Mouse (Mus musculus): ENCODE results near the gene Pax8. TPM values are rescaled to one million over a fixed set of nuclear protein-coding genes. Genes with fewer than 3 reads are reported as not detected.

Pax8 gene
- total and polyA plus RNA-seq, 3 experiments = 0.27 TPM; not detected in 2

- H3K36me3 ChIP-seq (replicated peaks) = no peaks in the 10 kb centered on the region
- DNase-seq (ENCODE audit: low spot score) (no peak), ATAC-seq (ENCODE audit: extremely low read depth, insufficient number of reproducible peaks, low FRiP score, poor library complexity, severe bottlenecking) (no peak)
- peaks cover 8% of the 10 kb centered on the region; the same call in 1 of the 2 replicates for H3K27me3 ChIP-seq (ENCODE audit: insufficient read depth, low read length)
- H3K4me1 ChIP-seq (ENCODE audit: insufficient read depth, low read depth, low read length) = no peaks in the 10 kb centered on the region
- no peak overlapping the region for H3K4me3 ChIP-seq (ENCODE audit: low read depth, low read length)
- TF ChIP-seq TAL1 (conservative IDR thresholded peaks at IDR 0.05; ENCODE audit: low read depth, low read length) (no peak), POLR2AphosphoS5 (IDR thresholded peaks at IDR 0.05; ENCODE audit: insufficient replicate concordance, low read depth, low read length) (no peak), GATA2 (IDR thresholded peaks at IDR 0.05; ENCODE audit: borderline replicate concordance, low read depth, low read length) (no peak)
- no peaks in the 10 kb centered on the region for H3K9me3 ChIP-seq (replicated peaks)
Observed at GRCm38 (mm10) chr2:24469102-24469501, 6.3 kb downstream of the Pax8 start.

DNA sequence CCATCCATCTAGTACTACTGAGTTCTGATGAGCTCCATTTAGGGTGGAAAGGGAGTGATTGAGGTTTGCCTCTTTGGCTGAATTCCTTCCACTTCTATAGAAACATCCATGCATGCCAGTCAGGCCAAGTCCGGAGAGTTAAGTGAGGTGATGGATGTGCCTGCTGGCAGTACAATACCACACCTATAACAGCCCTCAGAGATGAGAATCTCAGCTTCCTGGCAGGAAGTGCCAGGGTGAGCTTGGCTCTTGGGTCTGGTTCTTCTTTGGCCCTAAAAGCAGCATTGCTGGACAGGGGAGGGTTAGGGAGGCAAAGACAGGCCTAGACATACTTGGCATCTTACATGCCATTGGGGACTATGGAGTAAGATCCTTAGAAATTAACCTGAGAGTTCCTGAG, 7.0 kb downstream of the Pax8 start:
- H3K4me3 ChIP-seq (ENCODE audit: low read depth, low read length) = no peak overlapping the region
- no peak for TF ChIP-seq POLR2AphosphoS5 (IDR thresholded peaks at IDR 0.05; ENCODE audit: insufficient replicate concordance, low read depth, low read length)
- H3K36me3 ChIP-seq (replicated peaks) = no peaks in the 10 kb centered on the region
- no peaks in the 10 kb centered on the region for H3K9me3 ChIP-seq (replicated peaks)
- DNase-seq (ENCODE audit: low spot score) (no peak), ATAC-seq (ENCODE audit: extremely low read depth, insufficient number of reproducible peaks, low FRiP score, poor library complexity, severe bottlenecking) (no peak)
- H3K4me1 ChIP-seq (ENCODE audit: insufficient read depth, low read depth, low read length) = no peaks in the 10 kb centered on the region
- H3K27me3 ChIP-seq (ENCODE audit: insufficient read depth, low read length) = peaks cover 2% of the 10 kb centered on the region; the same call in 1 of the 2 replicates

GRCm38 (mm10) chr2:24467156-24467555, 8.2 kb downstream of the Pax8 start:
- Histone ChIP-seq H3K36me3 (replicated peaks) (no peaks in the 10 kb centered on the region), H3K4me3 (ENCODE audit: low read depth, low read length) (no peak overlapping the region), H3K27me3 (ENCODE audit: insufficient read depth, low read length) (peaks cover 2% of the 10 kb centered on the region; the same call in 1 of the 2 replicates), H3K4me1 (ENCODE audit: insufficient read depth, low read depth, low read length) (no peaks in the 10 kb centered on the region), H3K9me3 (replicated peaks) (no peaks in the 10 kb centered on the region)
- ATAC-seq (ENCODE audit: extremely low read depth, insufficient number of reproducible peaks, low FRiP score, poor library complexity, severe bottlenecking) (no peak), DNase-seq (ENCODE audit: low spot score) (no peak)
- TF ChIP-seq GATA1 (IDR thresholded peaks at IDR 0.05; ENCODE audit: borderline replicate concordance, low read length) = no peak
- no peak for TF ChIP-seq POLR2AphosphoS5 (IDR thresholded peaks at IDR 0.05; ENCODE audit: insufficient replicate concordance, low read depth, low read length)
- TF ChIP-seq GATA2 (IDR thresholded peaks at IDR 0.05; ENCODE audit: borderline replicate concordance, low read depth, low read length) = no peak
- TF ChIP-seq CTCF (IDR thresholded peaks at IDR 0.05; ENCODE audit: low read depth, low read length) = no peak
- TF ChIP-seq TAL1 (conservative IDR thresholded peaks at IDR 0.05; ENCODE audit: low read depth, low read length) = no peak

GRCm38 (mm10) chr2:24460808-24461127, 14.6 kb downstream of the Pax8 start:
- no peak for ATAC-seq (ENCODE audit: extremely low read depth, insufficient number of reproducible peaks, low FRiP score, poor library complexity, severe bottlenecking)

GRCm38 (mm10) chr2:24460112-24460807, 15.1 kb downstream of the Pax8 start:
- Histone ChIP-seq H3K36me3 (replicated peaks) (no peaks in the 10 kb centered on the region), H3K9me3 (replicated peaks) (no peaks in the 10 kb centered on the region), H3K4me3 (ENCODE audit: low read depth, low read length) (no peak overlapping the region), H3K27me3 (ENCODE audit: insufficient read depth, low read length) (peaks cover 2% of the 10 kb centered on the region; the same call in 1 of the 2 replicates), H3K4me1 (ENCODE audit: insufficient read depth, low read depth, low read length) (no peaks in the 10 kb centered on the region)
- no peak for ATAC-seq (ENCODE audit: extremely low read depth, insufficient number of reproducible peaks, low FRiP score, poor library complexity, severe bottlenecking)
- DNase-seq (ENCODE audit: low spot score) = no peak
- no peak for TF ChIP-seq GATA2 (IDR thresholded peaks at IDR 0.05; ENCODE audit: borderline replicate concordance, low read depth, low read length)
- TF ChIP-seq POLR2AphosphoS5 (IDR thresholded peaks at IDR 0.05; ENCODE audit: insufficient replicate concordance, low read depth, low read length) = no peak
- no peak for TF ChIP-seq GATA1 (IDR thresholded peaks at IDR 0.05; ENCODE audit: borderline replicate concordance, low read length)
- no peak for TF ChIP-seq TAL1 (conservative IDR thresholded peaks at IDR 0.05; ENCODE audit: low read depth, low read length)
- TF ChIP-seq CTCF (IDR thresholded peaks at IDR 0.05; ENCODE audit: low read depth, low read length) = no peak

More at GRCm38 (mm10) chr2:24460808-24461127, 14.6 kb downstream of the Pax8 start:
- Histone ChIP-seq H3K27me3 (ENCODE audit: insufficient read depth, low read length) (peaks cover 2% of the 10 kb centered on the region; the same call in 1 of the 2 replicates), H3K9me3 (replicated peaks) (no peaks in the 10 kb centered on the region), H3K36me3 (replicated peaks) (no peaks in the 10 kb centered on the region), H3K4me3 (ENCODE audit: low read depth, low read length) (no peak overlapping the region), H3K4me1 (ENCODE audit: insufficient read depth, low read depth, low read length) (no peaks in the 10 kb centered on the region)
- DNase-seq (ENCODE audit: low spot score) = no peak
- TF ChIP-seq GATA2 (IDR thresholded peaks at IDR 0.05; ENCODE audit: borderline replicate concordance, low read depth, low read length) (no peak), TAL1 (conservative IDR thresholded peaks at IDR 0.05; ENCODE audit: low read depth, low read length) (no peak), GATA1 (IDR thresholded peaks at IDR 0.05; ENCODE audit: borderline replicate concordance, low read length) (no peak), POLR2AphosphoS5 (IDR thresholded peaks at IDR 0.05; ENCODE audit: insufficient replicate concordance, low read depth, low read length) (no peak), CTCF (IDR thresholded peaks at IDR 0.05; ENCODE audit: low read depth, low read length) (no peak)

DNA sequence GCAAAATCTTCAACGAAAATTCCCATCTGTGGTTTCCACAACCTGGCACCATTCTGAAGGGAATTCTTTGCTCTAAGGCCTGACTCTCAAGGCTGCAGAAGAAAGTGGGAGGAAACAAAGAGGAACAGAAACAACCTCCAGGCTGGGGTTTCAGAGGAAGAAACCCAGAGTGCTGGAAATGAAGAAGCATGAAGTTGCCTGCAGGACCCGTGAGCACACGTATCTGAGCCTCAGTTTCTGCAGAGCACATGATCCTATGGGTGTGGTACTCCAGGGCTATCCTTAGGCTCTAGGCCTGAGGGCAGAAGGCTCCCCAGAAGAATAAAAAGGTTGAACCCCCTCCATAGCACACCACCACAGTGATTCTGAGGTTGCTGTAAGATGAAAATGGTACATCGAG, 18.6 kb downstream of the Pax8 start:
- ATAC-seq (ENCODE audit: extremely low read depth, insufficient number of reproducible peaks, low FRiP score, poor library complexity, severe bottlenecking) (no peak), DNase-seq (ENCODE audit: low spot score) (no peak)
- H3K9me3 ChIP-seq (replicated peaks) = no peaks in the 10 kb centered on the region
- no peak overlapping the region for H3K4me3 ChIP-seq (ENCODE audit: low read depth, low read length)
- TF ChIP-seq POLR2AphosphoS5 (IDR thresholded peaks at IDR 0.05; ENCODE audit: insufficient replicate concordance, low read depth, low read length) = no peak
- no peak for TF ChIP-seq GATA2 (IDR thresholded peaks at IDR 0.05; ENCODE audit: borderline replicate concordance, low read depth, low read length)
- no peak for TF ChIP-seq CTCF (IDR thresholded peaks at IDR 0.05; ENCODE audit: low read depth, low read length)
- no peak for TF ChIP-seq GATA1 (IDR thresholded peaks at IDR 0.05; ENCODE audit: borderline replicate concordance, low read length)
- no peak for TF ChIP-seq TAL1 (conservative IDR thresholded peaks at IDR 0.05; ENCODE audit: low read depth, low read length)
- no peaks in the 10 kb centered on the region for H3K36me3 ChIP-seq (replicated peaks)
- H3K27me3 ChIP-seq (ENCODE audit: insufficient read depth, low read length) = no peaks in the 10 kb centered on the region
- H3K4me1 ChIP-seq (ENCODE audit: insufficient read depth, low read depth, low read length) = no peaks in the 10 kb centered on the region

Measured in G1E (cell line).